Mouse (Mus musculus) gastrocnemius, postnatal 25 days (tissue): ENCODE results near the gene Hspa1l. TPM values are rescaled to one million over a fixed set of nuclear protein-coding genes. Genes with fewer than 3 reads are reported as not detected.
"Not testable (repeated sequence)": the region's sequence is repeated elsewhere in the genome, so short reads cannot be mapped to it uniquely, and the experiment has no call there.

Experiments
- DNase-seq: peaks from one replicate; pipeline ENCODE4 v3.0.0; 2022
- long read RNA-seq, 2 experiments: library from polyadenylated mRNA; stranded (forward); transcript quantifications; one replicate each; pipeline ENCODE4 v2.0.0; 2021
- total RNA-seq, 2 experiments: library from RNA; stranded (reverse); gene quantifications; 1 replicate in 1 of 2; 2 replicates in 1 of 2; pipeline ENCODE4 v1.2.3; 2021

Hspa1l gene
- total RNA-seq, result 10 to 100 TPM; 21.5 to 31.8 TPM
- long read RNA-seq, experiment 1, transcript Hspa1l-201 (2 exons, 2,472 nt), result major isoform, 5 of 11 reads
- long read RNA-seq, experiment 1, partial matches to known transcripts, result 6 of 11 reads
- long read RNA-seq, experiment 1, other reads (novel, unspliced or antisense), result 0 of 11 reads
- long read RNA-seq, experiment 2, transcript Hspa1l-201 (2 exons, 2,472 nt), result major isoform, 8 of 16 reads
- long read RNA-seq, experiment 2, partial matches to known transcripts, result 8 of 16 reads
- long read RNA-seq, experiment 2, other reads (novel, unspliced or antisense), result 0 of 16 reads

DNA sequence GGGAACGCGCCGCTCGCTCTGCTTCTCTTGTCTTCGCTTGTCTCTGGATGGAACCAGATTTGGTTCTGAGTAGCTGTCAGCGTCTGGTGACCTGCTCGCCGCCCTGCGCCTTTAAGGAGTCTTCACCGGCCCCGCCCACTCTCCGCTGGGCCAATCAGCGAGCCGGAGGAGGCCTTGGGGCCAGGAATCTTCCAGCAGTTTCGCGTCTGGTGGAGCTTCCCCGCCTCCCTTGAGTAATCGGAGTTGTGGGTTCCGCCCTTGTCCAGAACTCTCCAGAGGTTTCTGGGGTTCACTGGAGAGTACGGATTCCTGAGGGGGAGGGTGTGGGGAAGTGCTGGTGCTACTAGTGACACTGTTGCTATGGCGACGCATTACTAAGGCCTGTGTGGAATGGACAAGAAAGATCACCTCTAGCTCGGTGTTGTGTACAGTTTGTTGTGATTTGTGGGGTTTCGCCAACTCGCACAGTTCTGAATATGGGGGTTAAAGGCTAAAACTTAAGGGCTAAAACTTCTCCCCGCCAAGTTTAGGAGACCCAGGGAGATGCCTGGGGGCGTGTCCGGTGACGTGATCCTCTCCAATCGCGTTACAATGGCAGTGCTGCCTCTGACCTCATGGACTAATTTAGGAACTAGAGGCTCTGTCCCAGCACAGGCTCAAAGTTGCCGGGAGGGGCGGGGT lies at the start of gene Hspa1l, which contains the start of gene Hspa1a:
Gene Hspa1l, plus strand, starts transcription at position 635 of the 681 bp plus-strand sequence.
Gene Hspa1a, minus strand, starts transcription at position 88 of the 681 bp plus-strand sequence.
- peak; percentile 81 for DNase-seq

DNA sequence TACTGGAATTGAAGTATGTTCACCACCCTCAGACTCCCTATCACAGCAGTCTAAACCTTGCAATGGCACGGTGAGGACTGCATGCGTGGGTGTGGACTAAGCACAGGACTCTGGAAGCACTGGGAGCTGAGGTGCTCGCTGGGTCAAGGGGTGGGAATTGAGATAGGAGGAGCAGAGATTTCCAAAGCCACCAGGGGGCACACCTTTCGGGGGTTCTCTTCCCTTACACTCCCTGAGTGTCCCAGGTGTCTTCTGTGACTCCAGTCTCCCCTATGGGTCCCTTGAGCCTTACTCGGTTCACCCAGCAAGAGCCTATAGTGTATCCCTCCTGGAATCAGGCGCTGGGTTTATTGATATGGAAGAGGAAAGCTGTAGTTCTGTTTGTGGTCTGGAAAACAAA lies 49.6 kb upstream of the Hspa1l start:
- DNase-seq, result no peak

GRCm38 (mm10) chr17:34924258-34924657 lies 48.2 kb upstream of the Hspa1l start:
- no peak for DNase-seq

DNA sequence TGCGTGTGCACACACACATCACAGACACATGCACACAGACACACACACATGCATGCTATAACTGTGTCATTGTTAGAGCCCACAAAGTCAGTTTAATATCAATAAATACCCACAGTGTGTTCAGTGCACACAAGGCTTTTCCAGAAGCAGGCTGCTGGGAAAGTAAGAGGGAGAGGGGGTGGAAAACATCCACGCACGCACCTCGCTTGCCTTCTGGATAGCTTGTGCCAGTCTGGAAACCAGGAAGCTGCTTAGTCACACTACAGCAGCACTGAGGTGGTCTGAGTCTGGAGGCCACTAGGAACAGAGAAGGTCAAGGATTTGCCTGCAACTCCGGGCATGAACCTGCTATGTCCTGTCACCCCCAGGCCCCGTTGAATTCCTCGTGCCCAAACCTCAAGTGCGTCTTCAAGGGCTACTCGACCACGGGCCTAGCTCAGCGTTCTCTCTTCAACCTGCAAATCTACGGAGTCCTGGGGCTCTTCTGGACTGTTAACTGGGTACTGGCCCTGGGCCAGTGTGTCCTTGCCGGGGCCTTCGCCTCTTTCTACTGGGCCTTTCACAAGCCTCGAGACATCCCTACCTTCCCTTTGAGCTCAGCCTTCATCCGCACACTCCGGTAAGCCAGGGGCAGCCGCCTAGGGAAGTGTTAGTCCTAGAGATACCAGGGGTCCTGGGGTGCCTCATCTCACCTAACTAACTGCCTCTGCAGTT lies 45.0 kb upstream of the Hspa1l start:
- no peak for DNase-seq

DNA sequence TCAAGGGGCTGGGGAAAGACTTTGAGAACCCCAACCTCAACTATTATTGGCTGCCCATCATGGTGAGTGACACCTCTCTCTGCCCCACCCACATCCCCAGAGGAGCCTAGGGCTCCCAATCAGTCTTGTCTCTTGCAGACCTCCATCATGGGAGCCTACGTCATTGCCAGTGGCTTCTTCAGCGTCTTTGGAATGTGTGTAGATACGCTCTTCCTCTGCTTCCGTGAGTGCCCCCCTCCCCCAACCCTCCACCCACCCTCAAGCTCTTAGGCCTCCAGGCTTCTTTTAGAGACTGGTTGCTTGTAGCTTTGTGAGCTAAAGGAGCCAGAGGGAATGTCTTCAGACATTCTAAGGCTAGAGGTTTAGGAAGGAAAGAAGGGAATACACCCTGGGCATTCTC lies 43.7 kb upstream of the Hspa1l start:
- DNase-seq, result no peak

GRCm38 (mm10) chr17:34931061-34931734 lies 41.3 kb upstream of the Hspa1l start, which contains the start of gene Neu1:
Gene Neu1 (plus strand): TSS chr17:34931253.
- peak; percentile 98 for DNase-seq

GRCm38 (mm10) chr17:34931735-34932098 lies 40.8 kb upstream of the Hspa1l start:
- DNase-seq, result no peak

- no peak for DNase-seq
Observed at GRCm38 (mm10) chr17:34932287-34932686, 40.2 kb upstream of the Hspa1l start.

DNA sequence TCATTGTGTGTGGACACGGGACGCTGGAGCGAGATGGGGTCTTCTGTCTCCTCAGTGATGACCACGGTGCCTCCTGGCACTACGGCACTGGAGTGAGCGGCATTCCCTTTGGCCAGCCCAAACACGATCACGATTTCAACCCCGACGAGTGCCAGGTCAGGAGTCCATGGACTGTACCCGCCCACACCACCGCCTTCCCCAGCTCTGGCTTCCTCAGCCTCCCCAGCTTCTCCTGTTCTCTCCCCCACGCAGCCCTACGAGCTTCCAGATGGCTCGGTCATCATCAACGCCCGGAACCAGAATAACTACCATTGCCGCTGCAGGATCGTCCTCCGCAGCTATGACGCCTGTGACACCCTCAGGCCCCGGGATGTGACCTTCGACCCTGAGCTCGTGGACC lies 38.5 kb upstream of the Hspa1l start:
- no peak for DNase-seq

GRCm38 (mm10) chr17:34934830-34935229 lies 37.7 kb upstream of the Hspa1l start:
- no peak for DNase-seq

- no peak for DNase-seq
Observed at GRCm38 (mm10) chr17:34937960-34938505, 34.5 kb upstream of the Hspa1l start.

DNA sequence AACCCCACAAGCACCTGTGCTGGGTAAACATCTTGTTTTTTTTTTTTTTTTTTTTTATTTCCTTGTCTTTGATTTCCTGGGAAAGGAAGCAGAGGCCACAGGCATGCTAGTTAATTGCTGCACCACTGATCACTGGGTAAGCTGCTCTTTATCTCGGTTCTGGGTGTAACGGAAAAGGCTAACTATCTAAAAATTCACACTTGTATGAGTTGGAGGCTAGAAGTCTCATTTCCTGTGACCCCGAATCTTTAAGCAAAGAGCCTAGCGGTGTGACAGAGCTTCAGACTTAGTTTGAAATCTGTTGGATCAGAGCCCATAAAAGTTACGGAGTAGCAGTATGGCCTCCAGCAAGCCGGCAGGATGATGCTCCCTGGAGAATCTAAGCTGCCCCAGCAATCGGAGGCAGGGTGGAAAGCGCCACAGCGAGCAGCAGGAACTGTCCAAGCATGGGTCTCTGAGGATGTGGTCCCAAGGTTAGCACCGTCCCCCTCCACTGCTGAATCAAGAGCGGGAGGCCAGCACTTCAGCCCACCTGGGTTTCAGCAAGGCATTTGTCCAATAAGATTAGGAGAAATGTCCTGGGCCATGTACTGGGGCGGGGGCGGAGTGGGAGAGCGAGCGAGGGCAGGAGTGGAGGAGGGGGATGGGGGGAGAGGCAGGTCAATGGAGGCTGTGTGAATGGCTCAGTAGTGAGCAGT lies 31.0 kb upstream of the Hspa1l start:
- no peak for DNase-seq

- no peak for DNase-seq
Observed at GRCm38 (mm10) chr17:34943128-34943815, 29.2 kb upstream of the Hspa1l start.

- DNase-seq, result no peak
Observed at GRCm38 (mm10) chr17:34944362-34944761, 28.1 kb upstream of the Hspa1l start.

GRCm38 (mm10) chr17:34946486-34947140 lies 25.9 kb upstream of the Hspa1l start:
- no peak for DNase-seq

GRCm38 (mm10) chr17:34947606-34948005 lies 24.9 kb upstream of the Hspa1l start:
- no peak for DNase-seq

DNA sequence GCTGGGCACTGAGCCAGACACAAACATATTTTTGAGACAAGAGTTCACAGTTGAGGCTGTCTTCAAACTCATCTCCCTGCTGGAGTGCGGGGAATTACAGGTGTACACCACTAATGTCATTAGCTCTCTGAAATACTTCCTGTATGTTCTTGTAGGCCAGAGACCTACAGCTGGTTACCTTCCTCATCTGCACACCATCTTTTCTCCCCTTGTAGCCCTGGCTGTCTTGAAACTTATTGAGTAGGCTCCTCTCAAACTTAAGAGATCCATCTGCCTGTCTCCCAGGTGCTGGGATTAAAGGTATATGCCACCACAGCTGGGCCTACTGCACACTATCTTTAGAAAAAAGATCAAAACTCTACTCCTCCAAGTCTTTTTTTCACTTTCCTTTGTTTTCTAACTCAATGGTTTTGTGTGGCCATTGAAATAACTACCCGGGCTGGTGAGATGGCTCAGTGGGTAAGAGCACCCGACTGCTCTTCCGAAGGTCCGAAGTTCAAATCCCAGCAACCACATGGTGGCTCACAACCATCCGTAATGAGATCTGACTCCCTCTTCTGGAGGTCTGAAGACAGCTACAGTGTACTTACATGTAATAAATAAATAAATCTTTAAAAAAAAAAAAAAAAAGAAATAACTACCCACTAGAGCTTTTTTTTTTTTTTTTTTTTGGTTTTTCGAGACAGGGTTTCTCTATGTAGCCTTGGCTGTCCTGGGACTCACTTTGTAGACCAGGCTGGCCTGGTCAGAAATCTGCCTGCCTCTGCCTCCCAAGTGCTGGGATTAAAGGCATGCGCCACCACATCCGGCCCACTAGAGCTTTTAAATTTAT lies 23.6 kb upstream of the Hspa1l start:
- DNase-seq, result not testable (repeated sequence)

DNA sequence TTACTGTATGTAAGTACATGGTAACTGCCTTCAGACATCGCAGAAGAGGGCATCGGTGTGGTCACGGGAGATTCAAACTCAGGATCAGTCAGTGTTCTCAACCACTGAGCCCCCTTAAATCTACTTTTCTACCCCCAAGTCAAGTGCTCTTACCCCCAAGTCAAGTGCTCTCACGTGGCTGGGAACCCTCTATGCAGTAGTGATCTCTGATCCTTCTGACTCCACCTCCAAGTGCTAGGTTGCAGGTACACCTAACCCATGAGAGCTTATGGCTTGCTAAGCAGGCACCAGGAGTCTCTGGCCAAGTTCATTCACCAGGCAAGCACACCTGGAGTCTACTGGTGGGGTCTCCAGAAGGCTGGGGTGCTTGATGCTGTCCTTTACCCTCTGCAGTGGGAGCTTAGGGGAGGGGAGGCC lies 22.9 kb upstream of the Hspa1l start:
- no peak for DNase-seq
